Mouse (Mus musculus): ENCODE measurements around the gene Rad9a. TPM values are rescaled to one million over a fixed set of nuclear protein-coding genes. Genes with fewer than 3 reads are reported as not detected.
A peak's percentile ranks its signal among the peaks of the same experiment; 100 is the strongest.

The Rad9a gene
- polyA plus RNA-seq, 1 experiment = 31.9 TPM

GRCm38 (mm10) chr19:4163543-4163887 is 37.9 kb downstream of the Rad9a start:
- no peak for DNase-seq (ENCODE audit: low read depth)

GRCm38 (mm10) chr19:4162646-4163542 is 38.6 kb downstream of the Rad9a start, which contains the start of gene Rps6kb2:
Rps6kb2 (minus strand) TSS chr19:4163354.
- peak; percentile 63 for DNase-seq (ENCODE audit: low read depth)

- no peak for DNase-seq (ENCODE audit: low read depth)
These were observed 42.4 kb downstream of the Rad9a start for GRCm38 (mm10) chr19:4159049-4159448.

- no peak for DNase-seq (ENCODE audit: low read depth)
These were observed 44.7 kb downstream of the Rad9a start for GRCm38 (mm10) chr19:4156771-4157170.

GRCm38 (mm10) chr19:4156073-4156579 is 45.3 kb downstream of the Rad9a start:
- no peak for DNase-seq (ENCODE audit: low read depth)

GRCm38 (mm10) chr19:4155223-4156072 is 46.0 kb downstream of the Rad9a start:
- no peak for DNase-seq (ENCODE audit: low read depth)

- DNase-seq (ENCODE audit: low read depth) = no peak
These were observed 46.8 kb downstream of the Rad9a start for GRCm38 (mm10) chr19:4154437-4155222.

- no peak for DNase-seq (ENCODE audit: low read depth)
These were observed 48.2 kb downstream of the Rad9a start, which contains the start of gene Ptprcap for GRCm38 (mm10) chr19:4153232-4153654. Ptprcap (plus strand) TSS chr19:4153604.

- DNase-seq (ENCODE audit: low read depth) = no peak
These were observed 48.8 kb downstream of the Rad9a start for GRCm38 (mm10) chr19:4152445-4153231.

GRCm38 (mm10) chr19:4151898-4152297 is 49.6 kb downstream of the Rad9a start:
- DNase-seq (ENCODE audit: low read depth) = no peak

GRCm38 (mm10) chr19:4151488-4151860 is 50.0 kb downstream of the Rad9a start:
- no peak for DNase-seq (ENCODE audit: low read depth)

- DNase-seq (ENCODE audit: low read depth) = no peak
These were observed 50.6 kb downstream of the Rad9a start for GRCm38 (mm10) chr19:4150567-4151487.

- no peak for DNase-seq (ENCODE audit: low read depth)
These were observed 51.5 kb downstream of the Rad9a start for GRCm38 (mm10) chr19:4149764-4150461.

- no peak for DNase-seq (ENCODE audit: low read depth)
These were observed 52.2 kb downstream of the Rad9a start for GRCm38 (mm10) chr19:4149283-4149682.

- DNase-seq (ENCODE audit: low read depth) = no peak
These were observed 52.6 kb downstream of the Rad9a start for GRCm38 (mm10) chr19:4148819-4149218.

GRCm38 (mm10) chr19:4148491-4148806 is 53.0 kb downstream of the Rad9a start, which contains the start of gene Coro1b:
Coro1b (plus strand) TSS chr19:4148619.
- no peak for DNase-seq (ENCODE audit: low read depth)

GRCm38 (mm10) chr19:4147782-4148490 is 53.5 kb downstream of the Rad9a start:
- DNase-seq (ENCODE audit: low read depth) = no peak

- peak; percentile 59 for DNase-seq (ENCODE audit: low read depth)
These were observed 54.4 kb downstream of the Rad9a start for GRCm38 (mm10) chr19:4147022-4147405.
